Mouse (Mus musculus) layer of hippocampus, postnatal 25 days (tissue): Measurements from ENCODE around the gene Hist1h4b. TPM values are rescaled to one million over a fixed set of nuclear protein-coding genes. Genes with fewer than 3 reads are reported as not detected.
A peak's percentile ranks its signal among the peaks of the same experiment; 100 is the strongest.
"Not testable (repeated sequence)": the region's sequence is repeated elsewhere in the genome, so short reads cannot be mapped to it uniquely, and the experiment has no call there.

ENCODE experiments used
- DNase-seq, 2 experiments: peaks; one replicate each; pipeline ENCODE4 v3.0.0; 2022; ENCODE audit warnings: mixed read lengths in 2 of 2, low spot score in 1 of 2; ENCODE audit errors: extremely low spot score in 1 of 2
- total RNA-seq, 2 experiments: library from RNA; stranded (reverse); gene quantifications; 2 replicates each; pipeline ENCODE4 v1.2.3; 2021

The Hist1h4b gene
- total RNA-seq, 2 experiments from 2014 or later: 71.8 to 80.9 TPM

DNA sequence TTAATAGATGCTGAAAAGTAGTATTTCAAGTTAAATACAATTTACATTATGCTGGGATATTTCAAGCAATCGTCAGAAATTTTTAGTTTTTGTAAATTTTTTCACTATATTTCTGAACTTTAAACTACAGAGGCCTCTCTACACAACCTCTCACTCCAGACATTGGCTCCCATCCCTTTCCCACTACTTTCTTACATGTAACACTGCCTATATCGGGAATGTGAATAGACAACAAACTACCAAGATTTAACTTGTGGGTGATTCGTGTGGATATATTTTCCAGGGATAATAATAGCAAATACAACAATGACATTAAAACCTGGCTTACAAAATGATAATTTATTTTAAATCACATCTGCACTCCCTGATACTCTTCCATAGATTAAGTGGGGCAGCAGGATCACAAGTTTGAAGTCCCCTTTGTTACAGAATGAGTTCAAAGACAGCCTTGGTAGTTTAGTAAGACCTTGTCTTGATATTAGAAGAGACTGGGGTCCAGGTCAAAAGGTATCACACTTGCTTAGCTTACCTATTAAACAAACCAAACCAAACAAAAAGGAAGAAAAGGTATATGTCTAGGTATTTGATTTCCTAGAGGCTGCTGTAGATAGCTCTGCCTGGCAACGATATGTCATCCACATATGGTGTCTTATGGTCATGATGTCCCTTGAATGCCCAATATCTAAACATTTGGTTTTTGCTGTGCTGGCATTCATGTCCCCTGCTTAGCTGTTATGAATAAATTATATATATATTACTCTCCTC lies 3.3 kb upstream of the Hist1h4b start:
- DNase-seq: no peak

DNA sequence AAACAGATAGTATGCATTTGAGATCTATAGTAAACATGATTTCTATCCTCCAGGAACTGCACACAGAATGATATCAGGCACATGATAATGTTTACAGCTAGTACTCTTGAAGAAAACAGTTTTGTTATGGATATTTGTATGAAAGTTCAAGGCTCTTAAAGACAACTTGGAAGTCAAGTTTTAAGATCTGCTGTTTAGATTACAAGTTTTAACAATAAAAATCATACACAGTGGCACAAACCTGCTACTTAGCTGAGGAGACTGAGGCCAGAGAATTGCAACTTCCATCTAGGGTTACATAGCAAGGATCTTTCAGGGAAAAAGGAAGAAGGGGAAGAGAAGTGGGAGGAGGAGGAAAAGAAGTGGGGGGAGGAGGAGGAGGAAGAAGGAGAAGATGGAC lies 1.8 kb upstream of the Hist1h4b start:
- DNase-seq: no peak

- DNase-seq: no peak
Observed at GRCm38 (mm10) chr13:23757211-23757773, 479 bp downstream of the Hist1h4b start.

- no peak for DNase-seq
Observed at GRCm38 (mm10) chr13:23757921-23758320, 1.1 kb downstream of the Hist1h4b start.

- no peak for DNase-seq
Observed at GRCm38 (mm10) chr13:23759251-23759771, 2.5 kb downstream of the Hist1h4b start.

- no peak for DNase-seq
Observed at GRCm38 (mm10) chr13:23759916-23760239, 3.1 kb downstream of the Hist1h4b start.

DNA sequence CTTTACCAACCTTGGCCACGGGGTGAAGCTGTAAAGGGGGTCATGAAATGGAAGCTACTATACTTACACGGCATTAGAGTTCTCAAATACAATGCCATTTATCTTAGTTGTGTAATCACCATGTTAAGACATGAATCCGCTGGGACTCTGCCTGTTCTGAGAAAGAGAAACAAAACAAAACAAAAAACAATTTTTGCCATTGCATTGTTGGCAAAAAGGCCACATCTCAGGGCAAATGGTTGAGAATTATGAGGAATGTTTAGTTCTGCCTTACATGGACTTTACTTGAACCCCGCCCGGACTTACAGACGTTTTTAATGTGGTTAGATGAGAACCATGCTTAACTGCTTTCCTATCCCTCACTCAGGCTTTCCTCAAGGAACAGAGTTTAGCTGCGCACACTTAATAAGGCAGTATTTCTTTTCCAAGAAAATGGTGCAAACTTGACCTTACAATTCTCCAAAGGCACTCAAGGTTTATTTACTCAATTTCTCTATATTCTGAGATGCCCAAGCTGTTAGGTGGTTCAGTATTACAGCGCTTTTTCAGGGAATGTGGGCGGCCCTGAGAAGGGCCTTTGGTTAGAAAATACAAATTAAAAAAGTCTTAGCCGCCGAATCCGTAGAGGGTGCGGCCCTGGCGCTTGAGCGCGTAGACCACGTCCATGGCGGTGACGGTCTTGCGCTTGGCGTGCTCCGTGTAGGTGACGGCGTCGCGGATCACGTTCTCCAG lies 3.6 kb downstream of the Hist1h4b start:
- no peak for DNase-seq

DNA sequence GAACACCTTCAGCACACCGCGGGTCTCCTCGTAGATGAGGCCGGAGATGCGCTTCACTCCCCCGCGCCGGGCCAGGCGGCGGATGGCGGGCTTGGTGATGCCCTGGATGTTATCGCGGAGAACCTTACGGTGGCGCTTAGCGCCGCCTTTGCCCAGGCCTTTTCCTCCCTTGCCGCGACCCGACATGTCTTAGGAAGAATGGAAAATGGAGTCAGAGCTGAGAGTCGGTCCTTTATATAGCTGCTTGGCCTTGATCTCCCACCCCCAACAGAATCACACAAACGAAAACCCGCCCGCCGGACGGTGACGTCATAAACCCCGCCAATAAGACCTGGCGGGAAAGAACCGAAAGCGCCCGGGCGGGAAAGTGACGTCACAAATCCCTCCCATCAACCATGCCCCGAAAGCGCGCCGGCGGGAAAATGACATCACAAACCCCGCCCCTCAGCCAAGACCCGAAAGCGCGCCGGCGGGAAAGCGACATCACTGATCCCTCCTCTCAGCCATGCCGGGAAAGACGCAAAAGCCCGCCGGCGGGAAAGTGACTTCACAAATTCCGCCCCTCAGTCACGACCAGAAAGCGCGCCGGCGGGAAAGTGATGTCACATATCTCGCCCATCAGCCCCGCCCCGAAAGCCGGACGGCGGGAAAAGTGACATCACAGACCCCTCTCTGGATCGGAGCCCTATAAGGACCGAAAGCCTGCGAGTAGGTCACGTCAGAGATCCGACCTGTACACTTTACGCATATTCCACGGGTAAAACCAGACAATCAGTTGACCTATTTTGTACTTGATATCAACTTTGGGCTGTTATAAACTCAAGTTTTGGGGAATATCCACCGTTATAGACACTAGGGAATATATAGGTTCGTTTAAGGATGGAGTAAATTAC lies 4.4 kb downstream of the Hist1h4b start, which contains the start of gene Hist1h4a:
Gene Hist1h4a, minus strand, starts transcription at position 259 of the 893 bp plus-strand sequence.
- peak; percentile 97 to 98 for DNase-seq

GRCm38 (mm10) chr13:23761871-23762821 lies 5.3 kb downstream of the Hist1h4b start, which contains the start of gene Hist1h3a:
Gene Hist1h3a, minus strand, starts transcription at chr13:23762386.
- DNase-seq: peak; percentile 36 to 45

GRCm38 (mm10) chr13:23763242-23763585 lies 6.4 kb downstream of the Hist1h4b start:
- DNase-seq: peak in 1 of 2 experiments; percentile 24

GRCm38 (mm10) chr13:23763586-23764323 lies 6.9 kb downstream of the Hist1h4b start, which contains the start of gene Hist1h1a:
Gene Hist1h1a, plus strand, starts transcription at chr13:23763666.
- peak; percentile 60 to 61 for DNase-seq

GRCm38 (mm10) chr13:23764324-23765171 lies 7.7 kb downstream of the Hist1h4b start:
- DNase-seq: no peak

GRCm38 (mm10) chr13:23765172-23765513 lies 8.3 kb downstream of the Hist1h4b start:
- no peak for DNase-seq

DNA sequence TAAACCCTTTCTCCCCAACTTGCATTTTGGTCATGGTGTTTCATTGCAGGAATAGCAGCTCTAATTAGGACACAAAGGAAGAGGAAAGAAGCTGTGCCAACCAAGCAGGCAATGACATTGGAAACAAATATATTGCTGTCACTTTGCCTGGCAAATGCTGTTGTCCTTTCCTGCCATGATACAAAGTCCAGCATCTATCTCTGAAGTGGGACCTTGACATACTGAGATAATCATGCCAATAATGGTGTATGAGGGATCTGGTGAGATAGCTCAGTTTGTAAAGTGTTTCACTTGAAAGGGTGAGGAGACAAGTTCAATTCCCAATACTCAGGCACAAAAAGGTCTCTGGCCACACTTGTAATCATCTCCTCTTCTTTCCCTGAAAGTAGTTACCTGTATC lies 10.0 kb downstream of the Hist1h4b start:
- no peak for DNase-seq

GRCm38 (mm10) chr13:23768834-23769397 lies 12.1 kb downstream of the Hist1h4b start:
- no peak for DNase-seq

- not testable (repeated sequence) for DNase-seq
Observed at GRCm38 (mm10) chr13:23769613-23770012, 12.8 kb downstream of the Hist1h4b start, which contains the start of gene Trim38. Gene Trim38, plus strand, starts transcription at chr13:23769913.
